Mouse (Mus musculus) heart, postnatal 4 days (tissue): ENCODE results near the gene Fntb. TPM values are rescaled to one million over a fixed set of nuclear protein-coding genes. Genes with fewer than 3 reads are reported as not detected.

Experiments used
- DNase-seq: peaks from one replicate; pipeline ENCODE4 v3.0.0; 2021
- total RNA-seq, 2 experiments: library from RNA; stranded (reverse); gene quantifications; 2 replicates each; pipeline ENCODE4 v1.2.3; 2021

Fntb gene
- total RNA-seq, 2 experiments from 2014 or later: 18.4 to 20.7 TPM

DNA sequence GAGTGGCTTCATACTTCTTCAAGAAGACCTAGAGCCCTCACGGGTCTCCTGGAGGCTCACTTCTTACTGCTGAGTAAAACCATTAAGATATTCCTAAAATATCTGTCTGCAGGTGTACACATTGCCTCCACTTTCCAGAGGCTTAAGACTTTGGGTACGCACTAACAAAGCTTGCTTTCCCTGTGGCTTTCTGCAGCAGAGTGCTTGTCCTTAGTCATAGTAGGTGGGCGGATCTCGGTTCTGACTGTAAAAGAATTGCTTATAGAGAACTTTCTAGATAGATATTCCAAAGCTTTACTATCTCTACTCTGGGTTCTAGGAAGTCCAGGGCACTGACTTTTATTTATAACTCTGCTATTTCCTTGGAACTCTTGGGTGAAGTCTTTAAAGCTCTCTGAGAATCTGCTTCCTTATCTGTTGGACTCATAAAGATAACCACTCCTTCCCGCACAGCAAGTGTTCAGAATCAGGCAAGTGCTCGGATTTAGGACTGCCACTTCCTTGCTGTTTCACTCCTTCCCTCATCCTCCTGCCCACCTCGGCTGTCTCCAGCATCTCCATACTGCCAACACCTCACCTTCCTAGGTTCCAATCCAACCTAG is 31.6 kb downstream of the Fntb start:
- DNase-seq: no peak

- DNase-seq: no peak
These were observed 32.8 kb downstream of the Fntb start for GRCm38 (mm10) chr12:76798008-76798720.

DNA sequence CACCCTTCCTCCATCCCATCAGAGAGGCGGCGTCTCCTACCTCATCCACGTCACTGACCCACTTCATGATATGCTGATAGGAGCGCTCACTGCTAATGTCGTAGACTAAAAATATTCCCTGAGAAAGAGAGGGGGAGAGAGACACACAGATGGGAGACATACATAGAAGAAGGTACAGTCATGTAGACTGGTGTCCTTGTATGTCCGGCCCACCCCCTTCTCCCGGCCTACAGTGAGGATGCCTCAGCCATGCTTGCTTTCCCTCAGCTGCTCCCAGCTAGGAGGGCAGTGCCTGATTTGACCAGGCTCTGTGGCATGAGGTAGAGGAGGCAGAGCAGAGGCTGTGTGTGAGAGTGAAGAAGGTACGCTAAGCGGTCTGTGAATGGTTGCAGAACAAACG is 37.6 kb downstream of the Fntb start:
- DNase-seq: no peak

GRCm38 (mm10) chr12:76803700-76804252 is 38.4 kb downstream of the Fntb start:
- DNase-seq: peak; percentile 74

- no peak for DNase-seq
These were observed 39.8 kb downstream of the Fntb start for GRCm38 (mm10) chr12:76805056-76805811.

DNA sequence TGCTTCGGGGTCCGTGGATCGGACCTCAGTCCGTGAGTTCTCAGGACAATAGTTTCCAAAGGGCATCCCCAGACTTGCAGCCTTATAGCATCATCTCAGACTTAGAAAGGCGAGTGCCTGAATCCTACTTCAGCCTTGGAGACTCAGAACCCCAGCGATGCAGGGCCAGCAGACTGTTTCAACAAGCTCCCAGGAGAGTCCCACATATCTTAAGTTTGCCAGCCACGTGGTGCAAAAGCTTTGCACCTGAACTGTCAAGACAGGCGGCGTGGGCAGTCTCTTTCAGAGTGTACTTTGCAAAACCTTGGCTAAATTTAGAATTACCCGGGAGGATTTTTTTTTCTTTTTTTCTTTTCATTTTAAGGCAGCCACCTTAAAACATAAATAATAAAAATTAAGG is 42.4 kb downstream of the Fntb start:
- no peak for DNase-seq

- DNase-seq: no peak
These were observed 45.1 kb downstream of the Fntb start for GRCm38 (mm10) chr12:76810491-76810890.

GRCm38 (mm10) chr12:76811006-76811405 is 45.6 kb downstream of the Fntb start:
- no peak for DNase-seq

GRCm38 (mm10) chr12:76813543-76813942 is 48.2 kb downstream of the Fntb start:
- no peak for DNase-seq

- no peak for DNase-seq
These were observed 48.7 kb downstream of the Fntb start for GRCm38 (mm10) chr12:76814120-76814519.

GRCm38 (mm10) chr12:76816720-76817119 is 51.3 kb downstream of the Fntb start:
- DNase-seq: no peak

GRCm38 (mm10) chr12:76817176-76817575 is 51.8 kb downstream of the Fntb start:
- no peak for DNase-seq

DNA sequence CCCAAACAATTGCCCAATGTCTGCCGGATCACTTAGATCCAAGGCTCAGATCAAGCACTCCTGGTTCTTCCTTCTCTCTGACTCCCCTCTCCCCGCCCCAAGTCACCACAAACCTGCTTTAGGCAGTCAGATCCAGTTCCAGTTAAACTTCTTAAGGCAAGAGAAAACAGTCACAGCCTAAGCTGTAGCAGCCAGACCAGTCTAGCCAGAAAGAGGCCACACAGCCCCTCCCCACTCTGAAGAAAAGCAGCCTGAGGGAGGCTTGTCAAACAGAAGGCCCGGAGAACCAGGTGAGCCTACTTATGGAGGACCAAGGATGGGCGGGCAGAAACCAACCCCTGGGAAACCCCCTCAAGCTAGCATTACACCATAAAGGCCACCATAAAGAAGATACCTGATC is 52.7 kb downstream of the Fntb start:
- DNase-seq: no peak

DNA sequence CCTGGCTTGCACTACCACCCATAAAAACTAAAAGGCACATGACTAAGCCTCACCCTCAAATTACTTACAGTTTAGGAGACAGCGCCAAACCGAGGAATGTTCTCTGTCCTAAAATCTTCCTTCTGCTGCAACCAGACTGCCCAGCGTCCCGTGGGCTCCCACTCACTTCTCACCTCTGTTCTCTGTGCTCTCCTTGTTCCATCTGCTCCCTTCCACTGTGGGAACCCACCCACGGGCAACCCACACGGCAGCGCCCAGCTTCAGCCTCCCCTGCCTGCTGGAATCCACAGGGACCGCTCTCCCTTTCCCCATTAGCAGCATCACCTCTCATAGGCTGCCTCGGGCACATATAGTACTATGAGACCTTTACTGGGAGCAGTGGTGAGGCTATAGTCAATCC is 53.5 kb downstream of the Fntb start:
- no peak for DNase-seq

DNA sequence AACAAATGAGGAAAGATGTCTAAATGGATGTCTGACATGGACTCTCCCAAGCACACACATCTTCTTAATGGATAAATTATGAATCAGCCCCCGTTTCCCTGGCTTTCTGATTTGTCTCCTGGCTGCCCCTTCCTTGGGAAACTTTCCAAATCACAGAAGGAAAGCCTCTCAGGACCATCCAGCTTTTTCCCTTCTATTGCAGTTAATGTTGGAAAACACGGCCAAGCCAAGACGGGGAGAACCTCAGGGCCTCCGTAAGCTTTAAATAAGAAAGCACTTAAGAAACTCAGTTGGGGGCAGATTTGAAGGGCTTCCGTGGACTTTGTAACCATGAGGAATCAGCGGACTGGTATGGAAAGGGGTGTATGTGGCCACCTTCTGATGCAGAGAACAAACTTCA is 54.4 kb downstream of the Fntb start:
- no peak for DNase-seq

DNA sequence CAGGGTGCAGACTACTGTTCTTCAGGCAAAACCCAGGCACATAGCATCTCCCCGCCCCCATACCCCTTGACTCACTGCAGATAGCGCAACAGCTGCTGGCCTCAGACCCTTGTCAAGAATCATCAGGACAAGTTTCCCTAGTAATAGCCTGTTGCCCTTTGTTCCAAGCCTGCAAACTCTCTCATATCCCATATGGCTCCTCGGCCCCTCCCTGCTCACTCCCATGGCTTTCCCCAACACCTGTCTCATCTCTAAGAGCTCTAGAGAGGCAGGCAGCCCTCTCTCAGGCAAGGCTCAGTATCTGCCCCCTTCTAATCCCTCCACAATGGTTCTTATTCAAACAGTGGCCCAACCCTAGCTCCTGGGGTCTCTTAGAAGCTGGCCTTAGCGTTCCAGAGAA is 55.2 kb downstream of the Fntb start:
- no peak for DNase-seq

DNA sequence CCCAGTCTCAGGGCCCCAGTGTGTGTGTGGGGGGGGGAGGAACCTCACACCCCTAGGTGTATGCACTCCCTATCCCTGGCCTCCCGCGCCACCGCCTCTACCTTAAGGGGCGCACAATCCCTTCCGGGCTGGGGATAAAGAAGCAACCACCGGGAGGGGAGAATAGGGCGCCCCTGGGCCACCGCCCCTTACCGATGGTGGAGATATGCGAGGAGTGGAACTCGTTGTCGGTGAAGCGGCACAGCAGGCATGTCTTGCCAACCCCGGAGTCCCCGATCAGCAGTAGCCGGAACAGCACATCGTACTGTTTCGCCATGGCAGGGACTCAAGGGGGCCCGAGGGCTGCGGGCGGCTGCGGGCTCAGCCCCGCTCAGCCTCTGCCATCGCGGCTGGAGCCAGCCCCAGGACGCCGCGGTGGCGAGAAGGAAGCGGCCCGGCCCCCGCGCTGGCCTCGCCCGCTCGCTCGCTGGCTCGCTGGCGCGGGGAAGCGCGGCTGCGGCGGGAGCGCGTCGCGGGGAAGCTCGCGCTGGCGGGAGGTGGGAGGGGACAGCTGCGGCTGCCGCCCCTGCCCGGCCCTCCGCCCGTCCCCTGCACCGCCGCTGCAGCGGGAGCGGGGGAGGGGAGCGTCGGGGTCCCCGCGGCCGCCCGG is 56.7 kb downstream of the Fntb start:
- DNase-seq: peak; percentile 28

GRCm38 (mm10) chr12:76822651-76823041 is 57.3 kb downstream of the Fntb start, which contains the start of gene Rab15:
TSS of gene Rab15 (minus strand) at chr12:76822908.
- DNase-seq: no peak

DNA sequence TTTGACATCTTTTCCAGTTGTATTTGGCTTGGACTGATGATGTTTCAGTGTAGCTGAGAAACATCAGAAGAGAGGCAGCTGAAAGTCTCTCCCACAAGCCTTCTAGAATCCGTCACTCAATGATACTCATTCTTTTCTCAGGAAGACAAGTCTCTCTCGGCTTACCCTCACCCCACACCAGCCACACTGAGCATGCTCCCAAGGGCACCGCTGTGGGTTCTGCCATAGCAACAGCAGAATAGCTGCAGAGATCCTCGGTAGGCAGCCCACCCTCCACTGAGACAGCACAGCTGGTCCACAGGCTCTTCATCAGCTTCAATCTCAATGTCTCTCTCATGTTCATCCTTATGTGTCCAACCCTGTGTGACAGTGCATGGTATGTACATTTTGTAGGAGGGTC is 59.9 kb downstream of the Fntb start:
- DNase-seq: no peak

- DNase-seq: peak; percentile 28
These were observed 67.3 kb downstream of the Fntb start for GRCm38 (mm10) chr12:76832704-76833103.

DNA sequence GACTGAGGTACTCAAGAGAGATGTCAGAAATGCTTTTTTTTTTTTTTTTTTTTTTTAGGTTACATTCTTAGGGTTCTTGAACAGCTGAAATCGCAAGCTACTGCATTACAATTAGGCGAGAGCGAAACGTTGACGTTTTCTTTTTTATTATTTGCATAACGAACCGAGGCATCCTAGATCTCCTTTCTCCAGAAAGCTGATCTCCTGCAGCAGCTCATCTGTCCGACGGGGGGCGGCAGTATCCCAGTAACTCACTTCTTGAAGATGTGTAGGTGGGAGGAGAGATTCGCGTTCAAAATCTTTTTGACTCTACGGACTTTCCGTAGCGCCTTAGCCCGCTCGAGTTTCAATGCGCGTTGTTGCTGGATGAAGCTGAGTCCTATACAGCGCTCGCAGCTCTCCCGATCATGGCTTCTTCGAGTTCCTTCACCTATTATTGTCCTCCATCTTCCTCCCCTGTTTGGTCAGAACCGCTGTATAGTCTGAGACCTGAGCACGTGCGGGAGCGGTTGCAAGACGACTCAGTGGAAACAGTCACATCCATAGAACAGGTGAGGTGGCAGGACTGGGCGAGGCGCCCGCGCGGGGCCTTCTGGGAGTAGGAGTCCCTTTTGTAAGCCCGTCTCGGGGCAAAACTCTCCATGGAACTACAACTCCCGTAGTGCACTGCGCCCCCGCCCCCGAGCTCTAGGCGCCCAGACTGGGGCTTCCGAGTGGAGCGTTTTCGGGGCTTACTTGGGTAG is 71.9 kb downstream of the Fntb start:
- DNase-seq: peak; percentile 97
